Mouse (Mus musculus) left cerebral cortex, postnatal 36 days (tissue): ENCODE measurements around the gene Tmco1. TPM values are rescaled to one million over a fixed set of nuclear protein-coding genes. Genes with fewer than 3 reads are reported as not detected.

Source experiments
- DNase-seq, 2 experiments: peaks; one replicate each; pipeline ENCODE4 v3.0.0; 2021 to 2022; ENCODE audit warnings: low spot score in 2 of 2, mixed read lengths in 1 of 2
- intact Hi-C: fragments of 180-260 bp; cut with DNase I; formaldehyde crosslinking; loops from one replicate; pipeline ENCODE4 v1.15.1; 2025
- microRNA-seq: library from miRNA; unstranded; fragments of <30 nt; microRNA quantifications from one replicate; pipeline ENCODE4 v1.2.0, GENCODE M21; 2022
- total RNA-seq, 2 experiments: library from RNA; stranded (reverse); gene quantifications; 2 replicates each; pipeline ENCODE4 v1.2.3; 2021

The Tmco1 gene
- total RNA-seq, 2 experiments from 2014 or later, result 42.6 to 46.5 TPM

DNA sequence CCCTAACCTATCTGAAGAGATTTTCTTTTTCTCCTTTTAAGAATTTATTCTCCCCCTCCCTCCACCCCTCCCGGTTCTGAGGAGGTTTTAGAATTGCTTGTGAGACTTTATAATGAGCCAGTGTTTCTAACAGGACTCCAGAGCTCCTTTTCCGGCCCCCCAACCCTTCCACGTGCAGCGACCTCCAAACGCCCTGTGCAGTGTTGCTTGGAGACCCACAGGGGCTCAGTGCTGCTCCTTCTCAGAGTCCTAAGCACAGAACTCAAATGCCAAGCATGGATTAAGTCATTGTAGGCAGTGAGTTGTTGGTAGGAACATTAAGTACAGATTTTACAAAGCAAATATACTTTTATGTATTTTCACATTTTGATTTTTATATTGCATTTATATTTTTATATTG lies 55.1 kb downstream of the Tmco1 start:
- intact Hi-C loops, result no loop called here
- no peak for DNase-seq

DNA sequence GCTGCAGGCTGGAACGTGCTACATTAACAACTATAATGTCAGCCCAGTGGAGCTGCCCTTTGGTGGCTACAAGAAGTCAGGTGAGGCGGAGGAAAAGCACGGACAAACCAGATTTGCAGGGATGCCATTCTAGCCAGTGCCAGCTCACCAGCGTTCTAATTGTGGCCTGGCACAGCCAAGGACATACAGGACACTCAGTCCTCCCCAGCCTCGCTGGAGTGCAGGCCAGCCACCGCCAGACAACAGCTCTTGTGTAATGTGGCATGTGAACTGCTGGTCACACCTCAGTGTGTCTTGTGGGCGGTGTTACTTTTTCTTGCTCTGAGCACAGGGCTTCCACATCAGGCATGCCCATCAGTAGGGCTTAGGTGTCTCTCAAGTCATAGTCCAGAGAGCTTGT lies 57.6 kb downstream of the Tmco1 start:
- intact Hi-C loops, result no loop called here
- DNase-seq, result no peak

DNA sequence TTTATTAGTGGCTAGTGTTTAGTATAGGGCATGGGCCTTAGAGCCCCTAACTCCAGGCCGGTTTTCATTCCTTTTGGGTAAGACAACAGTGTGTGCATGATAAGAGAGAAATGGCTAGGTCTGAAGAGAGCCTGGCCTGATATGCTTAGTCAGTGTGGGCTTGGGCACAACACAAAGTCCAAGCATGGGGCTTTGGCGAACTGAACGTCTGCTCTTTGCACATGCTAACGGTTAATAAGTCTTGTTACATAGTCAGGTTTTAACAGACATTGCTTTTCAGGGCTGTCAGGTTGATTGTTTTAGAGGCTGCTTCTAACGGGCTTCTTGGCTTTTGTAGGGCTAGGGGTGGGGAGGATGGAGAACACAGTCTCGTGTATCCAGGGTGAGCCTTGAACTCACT lies 58.4 kb downstream of the Tmco1 start:
- intact Hi-C loops, result no loop called here
- no peak for DNase-seq

DNA sequence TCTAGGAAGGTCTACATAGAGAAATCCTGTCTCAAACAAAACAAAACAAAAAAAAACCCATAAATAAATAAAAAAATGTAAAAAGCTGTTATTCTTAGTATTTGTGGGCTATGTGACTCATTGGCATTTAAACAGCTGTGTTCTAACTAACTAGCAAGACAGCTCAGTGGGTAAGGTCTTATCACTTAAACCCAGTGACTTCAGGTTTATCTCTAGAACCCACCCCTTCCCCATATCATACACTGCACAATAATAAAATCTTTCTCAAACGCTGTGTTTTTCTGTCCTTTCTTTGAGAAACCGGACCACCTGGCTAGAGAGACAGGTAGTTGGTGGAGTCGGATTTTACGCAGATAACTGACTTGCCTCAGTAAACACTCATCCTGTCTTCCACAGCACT lies 59.8 kb downstream of the Tmco1 start:
- no peak for DNase-seq
- intact Hi-C loops, result no loop called here

DNA sequence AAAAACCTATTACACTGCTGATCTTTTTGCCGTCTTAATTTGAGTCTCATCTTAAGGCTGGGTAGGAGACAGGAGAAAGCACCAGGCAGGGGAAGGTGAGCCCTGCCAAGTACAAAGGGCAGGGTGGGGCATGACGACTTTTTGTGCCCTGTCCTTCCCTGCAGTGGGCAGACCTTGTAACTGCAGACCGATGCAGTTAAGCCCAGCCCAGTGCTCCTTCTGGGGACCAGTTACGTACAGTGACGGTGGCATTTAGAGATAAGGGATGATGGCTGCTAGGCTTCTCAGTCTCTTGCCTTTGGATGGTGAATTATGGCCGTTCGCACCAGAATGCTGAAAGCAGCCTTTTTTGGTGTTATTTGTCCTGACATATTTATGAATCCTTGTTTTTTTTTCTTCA lies 60.3 kb downstream of the Tmco1 start:
- DNase-seq, result no peak
- intact Hi-C loops, result no loop called here

DNA sequence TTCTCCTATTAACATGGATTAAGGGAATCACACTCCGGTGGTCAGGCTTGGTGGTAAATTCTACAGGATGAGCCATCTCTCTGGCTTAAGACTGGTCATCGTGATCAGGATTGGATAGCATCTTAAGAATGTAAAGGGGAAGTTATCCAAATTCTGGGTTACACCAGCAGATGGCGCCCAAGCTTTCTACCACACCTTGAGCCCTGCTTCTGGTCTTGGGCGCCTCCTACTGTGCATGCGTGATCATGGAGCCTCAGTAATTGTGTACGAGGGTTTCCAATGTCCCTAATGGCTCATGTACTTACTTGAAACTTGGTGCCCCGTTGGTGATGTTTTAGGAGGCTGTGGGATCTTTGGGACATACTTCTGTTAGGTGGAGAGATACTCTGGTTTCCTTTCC lies 61.7 kb downstream of the Tmco1 start:
- peak; percentile 71 to 79 for DNase-seq
- intact Hi-C loops, result loop anchor here (2.0 kb wide), 1 partner anchor 25 kb away; no protein-coding TSS in a partner anchor

DNA sequence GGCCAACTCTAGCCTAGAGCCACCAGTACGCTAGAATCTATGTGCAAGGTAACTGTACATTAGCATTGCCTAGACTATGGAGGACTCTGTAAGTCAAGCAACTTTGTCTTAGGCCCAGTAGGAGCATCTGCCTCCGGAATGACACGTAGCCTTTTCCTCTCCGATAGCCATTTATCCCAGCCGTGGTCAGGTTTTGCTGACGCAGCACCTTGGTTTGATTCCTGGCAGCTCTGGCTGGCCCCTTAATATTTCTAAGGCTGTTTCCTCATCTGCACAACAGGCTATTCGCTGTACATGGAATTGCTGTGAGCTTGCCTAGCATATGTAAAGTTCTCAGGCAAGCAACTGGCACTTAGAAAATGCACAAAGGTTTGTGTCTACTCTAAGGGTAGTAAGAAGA lies 64.6 kb downstream of the Tmco1 start:
- no peak for DNase-seq
- intact Hi-C loops, result no loop called here

DNA sequence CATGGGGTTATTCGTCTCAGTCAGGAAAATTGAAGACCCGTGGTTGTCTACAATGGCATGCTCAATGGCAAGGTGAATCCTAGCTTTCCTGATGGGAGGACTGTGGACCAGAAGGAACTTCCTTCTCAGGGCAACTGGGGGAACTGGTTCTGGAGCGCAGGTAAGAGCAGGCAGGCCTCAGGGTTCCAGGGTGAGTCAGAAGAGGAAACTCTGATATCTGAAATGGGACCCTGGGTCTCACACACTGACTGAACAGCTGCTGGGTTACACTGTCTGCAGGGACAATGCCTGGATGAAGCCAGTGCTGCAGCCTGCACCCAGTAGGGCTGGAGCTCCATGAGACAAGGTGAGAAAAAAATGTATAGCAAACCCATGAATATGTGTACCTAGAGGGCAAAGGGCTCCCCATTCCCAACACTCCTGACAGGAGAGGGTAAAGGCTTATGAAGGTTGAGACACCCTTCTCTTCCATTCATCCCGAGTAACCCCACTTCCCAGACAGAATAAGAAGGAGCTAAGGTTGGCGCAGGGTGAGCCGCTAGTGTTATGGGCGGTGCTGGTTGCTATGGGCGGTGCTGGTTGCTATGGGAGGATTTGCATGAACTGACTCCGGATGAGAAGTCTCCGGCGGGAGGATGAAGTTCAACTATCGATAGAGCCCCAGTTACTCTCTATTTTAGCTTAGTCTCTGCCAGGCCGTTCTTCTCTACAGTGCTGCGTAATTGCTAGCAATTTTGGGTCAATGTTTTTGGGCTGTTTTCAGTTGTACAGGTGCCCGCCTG lies 66.0 kb downstream of the Tmco1 start:
- intact Hi-C loops, result no loop called here
- DNase-seq, result no peak

DNA sequence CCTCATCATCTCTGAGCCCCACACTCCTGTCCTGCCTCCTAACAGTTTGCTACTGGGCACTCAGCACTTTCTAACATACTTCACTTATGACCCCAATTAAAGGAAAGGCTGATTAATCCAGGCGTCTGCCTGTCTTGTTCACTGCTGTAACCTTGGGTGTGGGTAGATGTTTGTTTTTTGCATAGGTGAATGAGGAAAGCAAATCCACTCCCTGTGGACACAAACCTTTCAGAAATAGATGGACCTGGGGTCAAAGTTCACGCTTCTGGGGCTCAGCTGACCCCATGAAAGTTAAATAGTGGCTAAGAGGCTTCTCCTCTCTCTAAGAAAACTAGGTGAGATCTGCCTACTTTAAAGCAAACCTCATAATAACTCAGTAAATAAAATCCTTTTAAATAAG lies 66.8 kb downstream of the Tmco1 start:
- DNase-seq, result no peak
- intact Hi-C loops, result no loop called here

DNA sequence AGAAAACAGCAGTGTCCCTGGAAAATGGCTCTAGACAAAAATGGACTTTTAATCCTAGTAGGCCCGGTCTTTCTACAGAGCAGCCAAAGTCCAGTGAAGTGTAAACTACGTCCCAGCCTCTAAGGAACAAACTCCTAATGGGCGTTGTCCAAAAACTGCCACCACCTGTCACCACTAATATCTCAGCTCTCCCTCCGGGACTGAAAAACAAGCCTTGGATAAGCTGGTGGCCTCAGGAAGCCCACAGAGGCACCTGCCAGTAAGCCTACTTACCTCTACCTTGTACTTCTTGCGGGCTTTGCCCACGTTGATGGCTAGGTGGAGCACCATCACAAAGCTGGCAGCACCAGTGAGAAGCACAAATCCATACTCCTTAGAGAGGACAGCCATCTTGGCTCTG lies 69.8 kb downstream of the Tmco1 start:
- intact Hi-C loops, result no loop called here
- no peak for DNase-seq

DNA sequence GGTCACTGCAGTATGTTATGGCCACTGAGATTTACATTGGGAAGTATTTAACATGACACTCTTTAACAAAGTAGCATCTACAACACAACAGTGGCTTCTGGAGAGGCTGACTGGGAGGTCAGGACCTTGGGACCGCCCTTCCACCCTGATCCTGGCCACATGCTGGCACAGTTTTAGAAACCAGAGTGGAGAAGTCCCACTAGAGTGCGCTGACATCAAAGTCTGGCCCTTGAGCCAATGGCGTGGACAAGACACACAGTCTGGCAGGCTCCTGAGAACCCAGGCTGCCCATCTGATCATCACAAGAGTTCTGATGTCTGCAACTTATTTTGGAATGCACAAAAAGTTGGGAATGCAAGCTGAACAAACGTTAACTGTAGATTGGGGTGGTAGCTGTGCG lies 71.6 kb downstream of the Tmco1 start:
- no peak for DNase-seq
- intact Hi-C loops, result no loop called here

DNA sequence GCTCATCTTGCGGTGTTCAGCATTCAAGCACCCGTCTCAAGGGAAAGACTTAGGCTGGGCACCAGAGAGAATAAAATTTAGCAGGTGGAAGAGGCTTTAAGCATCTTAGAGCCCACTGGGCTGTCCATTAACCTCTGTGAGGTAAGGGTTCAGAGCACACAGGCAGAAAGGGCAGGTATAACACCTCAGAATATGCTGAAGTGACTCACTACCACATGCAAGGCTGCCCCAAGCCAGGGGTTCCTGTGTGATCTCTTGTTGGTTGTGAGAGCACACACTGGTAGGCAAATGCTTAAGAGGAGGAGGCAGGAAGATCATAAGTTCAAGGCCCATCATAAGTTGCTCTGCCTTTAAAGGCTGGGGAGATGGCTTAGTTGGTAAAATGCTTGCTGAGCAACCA lies 72.0 kb downstream of the Tmco1 start:
- DNase-seq, result no peak
- intact Hi-C loops, result no loop called here

DNA sequence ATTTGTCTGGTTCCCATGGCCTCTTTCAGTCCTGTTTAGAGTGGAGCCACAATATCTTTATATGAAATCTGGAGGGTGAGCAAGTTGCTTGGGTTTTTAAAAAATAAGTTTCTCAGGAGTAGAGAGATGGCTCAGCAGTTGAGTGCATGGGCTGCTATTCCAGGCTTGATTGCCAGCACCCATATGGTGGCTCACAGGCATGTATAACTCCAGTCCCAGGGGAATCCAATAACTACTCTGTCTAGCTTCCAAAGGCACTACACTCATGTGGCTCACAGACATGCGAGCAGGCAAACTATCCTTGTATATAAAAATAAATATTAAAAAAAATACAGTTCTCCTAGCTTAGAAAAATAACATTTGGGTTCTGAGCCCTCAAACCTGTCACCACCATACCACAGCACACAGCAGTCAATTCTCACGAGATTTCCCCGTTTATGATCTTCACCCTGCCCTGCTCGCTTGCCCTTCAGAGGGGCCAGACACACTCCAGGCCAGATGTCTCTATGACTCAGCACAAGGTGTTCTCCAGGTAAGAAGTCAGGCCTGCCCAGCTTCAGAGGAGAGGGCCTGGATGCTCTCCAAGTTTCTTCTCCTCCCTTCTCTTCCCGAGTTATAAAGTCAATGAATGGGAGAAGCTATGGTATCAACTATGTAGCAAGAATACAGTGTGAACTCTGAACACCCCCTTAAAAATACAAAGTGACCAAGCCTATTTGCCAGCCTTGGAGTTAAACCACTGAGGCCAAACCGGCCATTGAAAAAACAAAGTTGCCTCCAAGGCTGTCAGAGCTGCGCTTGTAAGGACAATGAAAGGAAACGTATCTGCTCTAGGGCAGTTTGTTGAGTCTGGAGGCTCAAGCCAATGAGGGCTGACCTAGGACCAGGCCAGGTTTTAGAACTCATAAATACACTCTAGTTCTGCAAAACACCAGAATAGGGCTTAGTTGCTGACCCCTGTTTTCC lies 73.2 kb downstream of the Tmco1 start:
- intact Hi-C loops, result no loop called here
- DNase-seq, result no peak

DNA sequence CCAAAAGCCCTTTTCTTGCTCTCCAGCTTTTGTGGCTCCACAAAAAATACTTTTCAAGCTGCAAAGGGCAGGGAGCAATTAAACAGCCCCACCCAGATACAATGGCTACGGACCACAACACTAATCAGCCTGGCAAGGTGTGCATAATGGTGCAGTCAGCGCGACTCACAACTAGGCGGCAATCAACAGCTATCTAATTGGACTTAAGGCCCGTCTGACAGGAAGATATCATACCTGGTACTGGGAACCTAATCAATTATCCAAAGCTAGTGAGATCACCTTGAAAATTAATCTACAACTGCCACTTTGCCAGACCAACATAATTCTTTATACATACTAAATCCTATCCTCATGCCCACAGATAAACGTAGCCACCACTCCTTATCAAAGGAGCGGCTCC lies 74.1 kb downstream of the Tmco1 start:
- DNase-seq, result no peak
- intact Hi-C loops, result no loop called here

DNA sequence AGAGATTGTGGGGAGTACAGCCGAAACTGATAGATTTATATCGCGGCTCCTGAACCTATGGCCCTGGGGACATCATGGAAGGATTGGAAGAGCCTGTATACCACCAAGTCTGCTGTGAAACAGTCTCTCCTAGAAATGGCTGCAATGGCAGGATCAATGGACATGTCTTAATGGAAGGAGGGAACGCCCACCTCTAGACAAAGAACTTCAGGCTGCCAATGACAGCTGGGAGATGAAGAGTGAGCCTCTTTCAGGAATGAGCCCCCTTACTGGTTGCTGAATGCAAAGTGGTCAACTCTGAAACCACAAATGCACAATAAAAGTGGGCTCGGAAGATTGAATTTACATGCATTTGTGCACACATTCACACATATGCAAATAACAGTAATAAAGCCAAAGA lies 74.6 kb downstream of the Tmco1 start:
- intact Hi-C loops, result no loop called here
- no peak for DNase-seq

DNA sequence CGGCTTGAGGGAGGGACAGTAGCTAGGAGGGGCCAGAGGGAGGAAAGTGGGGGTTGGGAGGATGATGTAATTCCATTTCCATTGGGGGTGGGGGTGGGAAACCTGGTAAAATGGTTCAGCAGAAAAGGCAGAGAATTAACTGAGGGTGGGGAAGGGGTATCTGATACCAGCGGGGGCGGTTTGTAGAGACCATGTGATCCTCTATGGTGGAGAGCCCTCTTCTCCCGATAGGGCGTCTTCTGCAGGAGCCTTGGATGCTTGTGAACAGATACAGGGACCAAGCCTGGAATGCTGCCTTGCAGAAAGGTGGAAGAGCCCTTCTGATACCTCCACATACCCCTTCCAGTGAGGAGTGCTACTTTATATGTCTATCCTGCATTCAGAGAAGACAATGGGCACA lies 75.0 kb downstream of the Tmco1 start:
- intact Hi-C loops, result no loop called here
- no peak for DNase-seq

Small RNA genes within 50 kb of the gene (microRNA-seq; reads per million reads assigned to microRNA genes)
- gene Gm25911, result not detected
- not detected for gene Mir6347

Other genes starting within 250 kb of the Tmco1 start
- gene Uck2, start 23.1 kb upstream of the Tmco1 start, total RNA-seq, result 10 to 100 TPM; 37.4 to 42.5 TPM
- 10 to 100 TPM; 16.6 TPM for gene Aldh9a1, start 41.6 kb downstream of the Tmco1 start, total RNA-seq
- gene Mgst3, start 85.5 kb downstream of the Tmco1 start, total RNA-seq, result 100 to 1,000 TPM; 105 to 117 TPM
- gene Lrrc52, start 158.4 kb downstream of the Tmco1 start, total RNA-seq, result not detected